Mouse (Mus musculus): Measurements from ENCODE around the gene 1810030O07Rik.
A peak's percentile ranks its signal among the peaks of the same experiment; 100 is the strongest.
"Not testable (repeated sequence)": the region's sequence is repeated elsewhere in the genome, so short reads cannot be mapped to it uniquely, and the experiment has no call there.

1810030O07Rik gene

DNA sequence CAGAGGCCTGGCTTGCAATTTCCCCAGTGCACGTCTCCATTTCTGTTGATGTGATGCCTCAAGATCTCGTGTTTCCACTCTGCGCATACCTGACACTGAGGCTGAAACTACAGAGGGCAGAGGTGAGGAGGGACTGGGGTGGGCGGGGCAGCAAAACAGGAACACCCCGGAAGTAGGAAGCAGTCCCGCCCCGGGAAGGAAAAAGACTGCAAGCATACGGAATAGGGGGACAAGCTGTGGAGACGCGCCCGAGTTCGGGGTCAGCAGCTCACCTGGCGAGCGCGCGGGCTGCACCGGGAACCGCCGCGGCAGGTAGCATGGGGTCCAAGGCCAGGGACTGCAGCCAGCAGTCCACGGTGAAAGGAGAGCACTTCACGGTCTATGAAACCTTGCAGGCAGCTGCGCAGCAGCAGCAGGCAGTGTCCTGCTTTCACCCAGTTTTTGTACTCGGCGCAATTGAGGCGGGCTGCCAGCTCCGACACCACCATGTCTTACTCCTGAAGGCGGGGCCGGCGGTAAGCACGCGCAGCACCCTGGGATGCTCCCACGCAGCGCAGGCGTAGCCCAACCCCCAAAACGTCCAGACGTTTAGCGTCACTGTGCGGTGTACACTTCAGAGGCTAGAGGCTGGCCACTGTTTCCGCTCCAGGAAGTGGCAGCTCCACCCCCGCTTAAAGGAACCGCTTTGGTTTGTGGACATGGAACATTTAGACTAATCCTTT, at the start of gene 1810030O07Rik:
1810030O07Rik (minus strand) TSS at position 615 of the 722 bp plus-strand sequence.
- DNase-seq (ENCODE audit: low read depth) = peak; percentile 63

GRCm38 (mm10) chrX:12716036-12716435, 42.6 kb upstream of the 1810030O07Rik start:
- DNase-seq (ENCODE audit: low read depth) = no peak

GRCm38 (mm10) chrX:12713796-12714195, 40.3 kb upstream of the 1810030O07Rik start:
- no peak for DNase-seq (ENCODE audit: low read depth)

GRCm38 (mm10) chrX:12686910-12687309, 13.4 kb upstream of the 1810030O07Rik start:
- no peak for DNase-seq (ENCODE audit: low read depth)

DNA sequence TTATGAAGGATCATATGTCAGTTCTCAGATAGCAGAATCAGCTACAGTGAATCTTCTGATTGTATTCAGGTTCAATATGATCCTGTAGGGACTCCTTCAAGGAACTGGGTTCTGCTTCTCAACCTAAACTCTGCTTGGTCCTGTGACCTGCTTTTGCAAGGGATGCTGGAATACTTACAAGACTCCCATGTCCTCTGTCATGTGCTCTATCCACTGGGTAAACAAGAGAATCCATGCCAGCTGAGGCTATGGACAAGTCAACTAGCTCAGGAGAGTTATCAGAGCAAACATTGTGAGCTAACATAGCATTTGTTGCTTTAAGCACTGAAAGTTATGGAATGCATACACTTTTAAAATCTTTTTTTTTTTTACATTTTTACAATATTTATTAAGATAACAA, 12.6 kb upstream of the 1810030O07Rik start:
- no peak for DNase-seq (ENCODE audit: low read depth)

DNA sequence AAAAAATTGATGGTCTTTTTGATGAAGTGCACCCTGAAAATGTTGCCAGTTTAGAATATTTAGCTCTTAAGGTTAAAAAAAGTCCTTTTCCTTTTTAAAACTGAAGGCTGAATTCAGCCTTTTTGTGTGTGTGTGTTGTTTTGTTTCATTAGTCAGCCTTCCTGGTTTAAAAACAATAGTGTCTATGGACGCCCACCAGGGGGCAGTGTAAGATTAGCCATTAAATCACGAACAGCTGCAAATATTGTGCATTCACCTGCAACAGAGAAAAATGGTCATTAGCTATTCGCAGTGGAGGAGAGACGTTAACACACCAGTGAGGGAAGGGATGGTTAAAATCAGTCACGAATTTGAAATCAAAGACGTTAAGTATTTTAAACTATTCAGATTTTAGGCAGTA, 3.9 kb upstream of the 1810030O07Rik start:
- peak; percentile 58 for DNase-seq (ENCODE audit: low read depth)

DNA sequence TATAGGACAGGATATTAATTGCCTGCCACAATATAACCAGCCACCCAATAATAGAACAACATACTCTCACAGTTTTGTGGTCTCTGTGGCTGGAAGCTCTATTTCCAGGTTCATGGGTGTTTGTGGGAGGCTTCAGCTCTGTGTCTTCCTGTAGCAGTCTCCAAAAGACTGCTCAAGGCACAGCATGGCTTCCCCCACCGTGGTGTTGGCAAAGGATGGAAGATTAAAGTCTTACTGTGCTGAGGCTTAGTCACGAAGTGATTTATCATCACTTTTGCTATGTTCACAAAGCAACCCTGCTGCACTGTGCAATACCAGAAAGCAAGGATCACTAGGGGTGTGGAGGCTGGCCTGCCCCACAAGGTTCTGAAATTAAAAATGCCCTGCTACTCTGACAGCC, 19.6 kb downstream of the 1810030O07Rik start:
- DNase-seq (ENCODE audit: low read depth) = no peak

GRCm38 (mm10) chrX:12651906-12652305, 21.6 kb downstream of the 1810030O07Rik start:
- DNase-seq (ENCODE audit: low read depth) = no peak

GRCm38 (mm10) chrX:12645531-12646304, 27.8 kb downstream of the 1810030O07Rik start:
- DNase-seq (ENCODE audit: low read depth) = no peak

GRCm38 (mm10) chrX:12644976-12645375, 28.5 kb downstream of the 1810030O07Rik start:
- no peak for DNase-seq (ENCODE audit: low read depth)

- no peak for DNase-seq (ENCODE audit: low read depth)
These were observed 48.3 kb downstream of the 1810030O07Rik start for GRCm38 (mm10) chrX:12625131-12625530.

- not testable (repeated sequence) for DNase-seq (ENCODE audit: low read depth)
These were observed 61.1 kb downstream of the 1810030O07Rik start for GRCm38 (mm10) chrX:12612360-12612759.

DNA sequence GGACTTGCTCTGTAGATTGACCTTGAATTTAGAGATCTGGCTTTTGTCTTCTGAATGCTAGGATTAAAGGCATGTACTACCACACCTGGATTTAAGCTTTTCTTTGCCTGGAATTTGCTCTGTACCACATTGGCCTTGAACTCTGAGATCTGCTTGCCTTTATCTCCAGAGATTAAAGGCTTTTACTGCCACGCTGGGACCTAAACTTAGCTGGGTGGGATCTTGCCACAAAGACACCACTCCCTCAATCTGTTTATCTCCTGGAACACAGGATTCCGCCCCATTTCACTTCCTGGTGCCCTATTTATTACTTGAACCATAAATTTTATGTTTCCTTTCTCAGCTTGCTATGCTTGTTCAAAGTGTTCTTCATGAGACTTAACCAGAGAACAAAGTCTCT, 62.3 kb downstream of the 1810030O07Rik start:
- no peak for DNase-seq (ENCODE audit: low read depth)

GRCm38 (mm10) chrX:12610541-12610940, 62.9 kb downstream of the 1810030O07Rik start:
- not testable (repeated sequence) for DNase-seq (ENCODE audit: low read depth)
